Mouse (Mus musculus) midbrain, embryonic 15.5 days (tissue): ENCODE measurements at regions not wholly inside any gene's neighbourhood (a gene's known extent, or its start where the extent isn't known, plus 50 kb on each side); places are given as distances from the start of the nearest gene placed in this dataset.
A peak's percentile ranks its signal among the peaks of the same experiment; 100 is the strongest.
"Not testable (repeated sequence)": the region's sequence is repeated elsewhere in the genome, so short reads cannot be mapped to it uniquely, and the experiment has no call there.

Experiments used
- ATAC-seq: fragments of 200-750 bp; cut with Nextera tagmentation; replicated peaks from 2 replicates; pipeline ENCODE4 v1.8.0; 2017; ENCODE audit warnings: moderate TSS enrichment
- H3K27ac ChIP-seq: fragments of 300-500 bp; sonication (generic); 2 replicates; pipeline ENCODE4 v1.5.1; 2015; ENCODE audit warnings: mild to moderate bottlenecking, inconsistent platforms
- H3K27me3 ChIP-seq: fragments of 300-500 bp; sonication (generic); replicated peaks from 2 replicates; pipeline ENCODE4 v1.6.1; 2015; ENCODE audit warnings: inconsistent platforms
- H3K36me3 ChIP-seq: fragments of 300-500 bp; sonication (generic); replicated peaks from 2 replicates; pipeline ENCODE4 v1.6.1; 2015; ENCODE audit warnings: inconsistent platforms
- H3K4me1 ChIP-seq: fragments of 300-500 bp; sonication (generic); 2 replicates; pipeline ENCODE4 v1.6.1; 2015; ENCODE audit warnings: inconsistent platforms
- H3K4me2 ChIP-seq: fragments of 300-500 bp; sonication (generic); 2 replicates; pipeline ENCODE4 v1.6.1; 2015; ENCODE audit warnings: inconsistent platforms, mild to moderate bottlenecking, moderate library complexity
- H3K4me3 ChIP-seq: fragments of 300-500 bp; sonication (generic); 2 replicates; pipeline ENCODE4 v1.5.1; 2015; ENCODE audit warnings: mild to moderate bottlenecking, inconsistent platforms
- H3K9ac ChIP-seq: fragments of 300-500 bp; sonication (generic); 2 replicates; pipeline ENCODE4 v1.6.1; 2015; ENCODE audit warnings: mild to moderate bottlenecking, inconsistent platforms
- H3K9me3 ChIP-seq: fragments of 300-500 bp; sonication (generic); 2 replicates; pipeline ENCODE4 v1.6.1; 2016; ENCODE audit warnings: inconsistent platforms
- WGBS: fragments of 180-500 bp; shearing (Covaris S2); methylation state at CpG from one replicate; pipeline ENCODE4 v1.1.7; 2015; ENCODE audit warnings: mixed read lengths; 5-methylcytosine and 5-hydroxymethylcytosine counted together

DNA sequence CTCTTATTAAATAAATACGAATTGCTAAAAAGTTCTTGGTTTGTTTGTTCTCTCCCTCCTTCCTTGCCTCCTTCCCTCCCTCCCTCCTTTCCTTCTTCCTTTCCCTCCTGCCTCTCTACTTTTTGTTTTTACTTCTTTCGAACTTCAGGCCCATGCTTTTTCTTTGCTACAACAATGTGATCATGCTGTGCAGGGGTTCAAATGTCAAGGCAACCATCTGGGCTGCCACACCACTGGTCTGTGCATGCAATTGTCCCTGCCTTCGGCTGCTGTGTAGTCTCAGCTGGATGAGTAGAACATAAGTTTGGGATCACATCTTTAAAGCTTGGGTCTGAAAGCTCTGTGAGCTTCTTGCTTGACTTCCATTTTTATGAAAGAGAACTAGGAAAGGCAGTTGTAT is 189.1 kb upstream of the P2ry1 start:
- WGBS, result 30% methylated on average over 3 of the region's 3 CpGs

DNA sequence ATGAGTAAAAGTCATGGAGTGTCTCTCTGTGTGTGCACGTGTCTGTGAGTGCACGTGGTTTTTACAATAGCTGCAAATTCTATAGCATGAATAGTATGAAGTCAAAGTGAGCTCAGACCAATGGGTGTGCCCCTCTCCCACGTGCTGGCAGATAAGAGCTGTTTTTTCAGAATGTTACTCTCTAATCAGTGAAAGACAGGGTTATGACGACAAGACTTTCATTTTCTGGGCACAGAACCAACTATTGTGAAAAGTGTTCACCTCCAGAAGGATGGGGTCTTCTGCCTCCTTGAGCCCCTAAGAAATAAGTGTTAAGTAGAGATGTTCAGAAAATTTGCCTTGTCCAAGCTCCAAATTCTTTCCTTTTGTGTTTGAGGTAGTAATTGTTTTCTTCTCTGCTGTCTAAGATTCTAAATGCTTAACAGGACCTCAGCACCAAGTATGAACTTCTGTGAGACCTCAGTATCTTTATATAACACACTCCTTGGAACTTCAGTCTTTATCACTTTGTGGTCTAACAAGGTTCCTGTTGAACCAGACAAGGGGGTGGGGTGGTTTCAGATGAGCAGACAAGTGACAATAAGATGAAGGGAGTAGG is 182.8 kb upstream of the P2ry1 start:
- Histone ChIP-seq H3K9ac (no peak overlapping the region), H3K9me3 (no peaks in the 10 kb centered on the region), H3K4me3 (no peak overlapping the region), H3K36me3 (no peaks in the 10 kb centered on the region), H3K27ac (no peak overlapping the region), H3K4me1 (no peaks in the 10 kb centered on the region), H3K27me3 (no peaks in the 10 kb centered on the region), H3K4me2 (no peak overlapping the region)
- 68% methylated on average over 4 of the region's 4 CpGs for WGBS
- no peak for ATAC-seq

More for the DNA sequence above, 189.1 kb upstream of the P2ry1 start:
- no peaks in the 10 kb centered on the region for H3K36me3 ChIP-seq
- H3K9me3 ChIP-seq, result no peaks in the 10 kb centered on the region
- H3K4me3 ChIP-seq, result no peak overlapping the region
- no peak overlapping the region for H3K27ac ChIP-seq
- ATAC-seq, result no peak
- no peaks in the 10 kb centered on the region for H3K27me3 ChIP-seq
- no peak overlapping the region for H3K4me2 ChIP-seq
- H3K9ac ChIP-seq, result no peak overlapping the region
- H3K4me1 ChIP-seq, result no peaks in the 10 kb centered on the region

DNA sequence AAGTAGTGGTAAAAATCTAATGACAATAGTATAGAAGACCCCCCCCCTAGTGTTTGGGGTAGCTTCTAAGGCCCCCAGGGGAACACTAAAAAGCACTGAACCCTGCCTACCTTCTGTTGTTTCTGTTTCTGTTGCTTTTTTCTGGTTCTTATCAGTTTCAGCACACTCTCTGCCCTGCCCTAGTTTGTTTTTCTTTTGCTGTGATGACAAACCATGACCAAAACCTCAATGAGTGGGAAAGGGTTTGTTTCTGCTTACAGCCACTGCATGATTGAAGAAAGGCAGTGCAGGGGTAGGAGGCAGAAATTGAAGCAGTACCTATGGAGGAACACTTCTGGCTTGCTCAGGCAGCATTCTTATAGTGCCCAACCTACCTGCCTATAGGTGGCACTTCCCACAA is 181.1 kb upstream of the P2ry1 start:
- Histone ChIP-seq H3K4me1 (no peaks in the 10 kb centered on the region), H3K4me2 (no peak overlapping the region), H3K9ac (no peak overlapping the region), H3K9me3 (no peaks in the 10 kb centered on the region), H3K27me3 (no peaks in the 10 kb centered on the region), H3K4me3 (no peak overlapping the region), H3K36me3 (no peaks in the 10 kb centered on the region), H3K27ac (no peak overlapping the region)
- ATAC-seq, result no peak

DNA sequence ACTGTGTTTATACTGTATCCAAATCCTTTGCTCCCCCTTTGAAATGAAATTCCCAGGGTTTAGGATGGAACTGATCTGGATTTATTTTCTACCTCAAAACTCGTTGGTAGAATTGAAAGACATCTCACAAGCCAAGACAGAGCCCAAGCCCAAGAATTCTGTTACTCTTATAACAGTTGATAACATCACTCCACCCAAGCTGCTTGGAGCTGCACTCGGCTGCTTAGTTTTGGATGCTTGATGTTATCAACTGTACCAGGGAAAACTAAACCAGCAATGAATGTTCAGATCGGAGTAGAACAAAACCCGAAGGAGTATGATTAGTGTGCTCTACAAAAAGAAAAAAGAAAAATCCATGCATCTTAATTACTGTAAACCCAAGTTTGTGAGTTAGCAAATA is 175.8 kb upstream of the P2ry1 start:
- Histone ChIP-seq H3K27ac (no peak overlapping the region), H3K4me3 (no peak overlapping the region), H3K4me2 (no peak overlapping the region), H3K9me3 (no peaks in the 10 kb centered on the region), H3K36me3 (no peaks in the 10 kb centered on the region), H3K27me3 (no peaks in the 10 kb centered on the region), H3K9ac (no peak overlapping the region), H3K4me1 (no peaks in the 10 kb centered on the region)
- ATAC-seq, result no peak
- WGBS, result 82% methylated on average over 4 of the region's 4 CpGs

DNA sequence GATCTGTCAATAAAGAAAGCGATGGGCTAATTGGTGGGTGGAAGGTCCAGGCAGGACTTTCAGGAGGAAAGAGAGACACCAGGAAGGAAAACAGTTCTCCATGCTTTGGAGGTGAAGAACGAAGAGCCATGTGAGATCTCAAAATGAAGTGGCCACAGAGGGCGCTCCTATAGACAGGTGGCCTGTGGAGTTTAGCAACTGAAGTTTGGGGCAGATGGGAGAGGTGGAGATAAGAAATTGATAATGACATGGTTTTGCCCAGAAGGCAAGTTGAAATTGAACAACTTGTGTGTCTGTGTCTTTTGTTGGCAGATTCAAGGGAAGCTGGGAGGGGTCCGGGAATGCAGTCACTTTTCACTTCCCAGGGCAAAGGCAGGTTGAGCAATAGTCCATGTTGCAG is 170.2 kb upstream of the P2ry1 start:
- Histone ChIP-seq H3K9ac (no peak overlapping the region), H3K27ac (no peak overlapping the region), H3K4me1 (no peaks in the 10 kb centered on the region), H3K36me3 (no peaks in the 10 kb centered on the region), H3K4me2 (no peak overlapping the region), H3K9me3 (no peaks in the 10 kb centered on the region), H3K27me3 (no peaks in the 10 kb centered on the region), H3K4me3 (no peak overlapping the region)
- 94% methylated on average over 4 of the region's 4 CpGs for WGBS
- no peak for ATAC-seq

DNA sequence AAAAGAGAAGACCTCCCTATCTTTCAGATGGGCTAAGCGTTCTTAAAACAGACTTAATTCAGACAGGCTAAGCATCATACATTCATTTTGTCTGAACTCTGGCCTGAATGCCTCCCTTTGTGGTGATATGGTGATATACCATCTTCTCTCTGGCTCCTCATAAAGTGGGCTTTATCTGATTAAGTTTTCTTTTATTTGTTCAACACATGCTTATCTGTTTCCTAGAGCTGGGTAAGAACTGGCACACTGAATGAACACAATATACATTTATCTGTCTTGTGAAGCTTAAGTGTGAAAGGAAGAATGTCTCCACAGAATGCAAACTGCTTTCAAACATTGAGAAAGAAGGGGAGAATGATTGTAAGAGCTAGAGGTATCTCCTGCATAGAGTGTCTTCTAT is 160.7 kb upstream of the P2ry1 start:
- H3K4me2 ChIP-seq, result no peak overlapping the region
- H3K4me3 ChIP-seq, result no peak overlapping the region
- no peaks in the 10 kb centered on the region for H3K4me1 ChIP-seq
- H3K9me3 ChIP-seq, result no peaks in the 10 kb centered on the region
- WGBS, result 91% methylated on average over 1 of the region's 1 CpGs
- H3K9ac ChIP-seq, result no peak overlapping the region
- no peaks in the 10 kb centered on the region for H3K27me3 ChIP-seq
- no peak for ATAC-seq
- no peaks in the 10 kb centered on the region for H3K36me3 ChIP-seq
- H3K27ac ChIP-seq, result no peak overlapping the region

DNA sequence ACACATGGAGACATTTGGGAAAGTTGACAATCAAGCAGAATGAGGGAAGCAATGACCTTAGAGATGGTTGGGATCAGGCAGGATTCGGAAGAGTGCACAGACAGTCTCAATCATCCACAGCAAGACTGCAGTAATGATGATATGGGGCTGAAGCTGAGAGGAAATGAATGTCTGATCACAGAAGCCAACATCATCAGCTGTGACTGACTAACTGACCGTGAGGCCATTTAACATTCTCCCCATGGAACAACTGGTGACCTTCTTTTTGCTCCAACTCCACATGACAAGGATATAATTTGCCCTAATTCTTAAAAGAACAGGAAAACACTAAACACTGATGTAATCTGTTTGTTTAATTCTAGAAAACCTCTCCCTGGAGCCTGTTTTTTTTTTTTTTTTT is 157.3 kb upstream of the P2ry1 start:
- Histone ChIP-seq H3K9me3 (no peaks in the 10 kb centered on the region), H3K4me1 (no peaks in the 10 kb centered on the region), H3K36me3 (no peaks in the 10 kb centered on the region), H3K4me2 (no peak overlapping the region), H3K9ac (no peak overlapping the region), H3K27ac (no peak overlapping the region), H3K4me3 (no peak overlapping the region), H3K27me3 (no peaks in the 10 kb centered on the region)
- 79% methylated on average over 2 of the region's 2 CpGs for WGBS
- no peak for ATAC-seq

DNA sequence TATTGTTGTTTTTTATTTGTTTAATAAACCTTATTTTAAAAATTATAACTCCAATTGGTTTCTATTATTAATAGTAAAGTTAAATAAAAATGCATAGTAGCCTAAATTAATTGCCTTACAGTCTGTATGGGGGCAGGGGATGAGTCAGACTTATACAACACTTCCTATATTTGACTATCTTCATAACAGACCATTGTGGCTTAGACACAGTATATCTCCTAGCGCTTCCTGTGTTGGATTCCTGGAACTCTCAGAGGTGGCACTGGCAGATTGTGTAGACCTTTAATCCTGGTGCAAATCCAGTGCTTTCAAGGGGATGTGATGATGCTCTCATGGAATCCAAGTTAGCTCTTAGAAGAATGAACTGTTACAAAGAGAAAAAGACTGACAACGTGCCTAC is 154.2 kb upstream of the P2ry1 start:
- 88% methylated on average over 2 of the region's 2 CpGs for WGBS

DNA sequence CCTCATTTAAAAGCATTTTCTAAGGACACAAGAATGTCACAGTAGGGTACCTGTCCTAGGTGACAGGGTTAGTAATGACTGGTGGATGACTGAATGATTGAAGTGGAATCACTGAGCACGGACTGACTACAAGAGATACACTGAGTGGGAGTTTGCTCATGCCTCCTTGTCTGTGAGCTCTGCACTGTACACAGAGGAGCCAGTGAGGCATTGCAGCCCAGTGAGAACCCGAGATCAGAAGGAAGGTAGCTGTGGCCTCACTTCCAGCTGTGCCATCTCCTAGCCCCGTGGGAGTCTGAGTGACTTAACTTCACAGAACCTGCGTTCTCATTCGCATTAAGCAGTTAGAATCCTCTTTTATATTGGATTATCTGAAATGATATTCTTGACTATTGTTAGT is 148.8 kb upstream of the P2ry1 start:
- Histone ChIP-seq H3K27ac (no peak overlapping the region), H3K4me2 (no peak overlapping the region), H3K36me3 (no peaks in the 10 kb centered on the region), H3K9ac (no peak overlapping the region), H3K4me3 (no peak overlapping the region), H3K9me3 (no peaks in the 10 kb centered on the region), H3K27me3 (no peaks in the 10 kb centered on the region), H3K4me1 (no peaks in the 10 kb centered on the region)
- ATAC-seq, result no peak
- 41% methylated on average over 5 of the region's 5 CpGs for WGBS

More for the DNA sequence above, 154.2 kb upstream of the P2ry1 start:
- no peaks in the 10 kb centered on the region for H3K9me3 ChIP-seq
- no peaks in the 10 kb centered on the region for H3K4me1 ChIP-seq
- ATAC-seq, result no peak
- no peaks in the 10 kb centered on the region for H3K36me3 ChIP-seq
- H3K4me2 ChIP-seq, result no peak overlapping the region
- no peak overlapping the region for H3K4me3 ChIP-seq
- H3K27ac ChIP-seq, result no peak overlapping the region
- no peak overlapping the region for H3K9ac ChIP-seq
- H3K27me3 ChIP-seq, result no peaks in the 10 kb centered on the region

DNA sequence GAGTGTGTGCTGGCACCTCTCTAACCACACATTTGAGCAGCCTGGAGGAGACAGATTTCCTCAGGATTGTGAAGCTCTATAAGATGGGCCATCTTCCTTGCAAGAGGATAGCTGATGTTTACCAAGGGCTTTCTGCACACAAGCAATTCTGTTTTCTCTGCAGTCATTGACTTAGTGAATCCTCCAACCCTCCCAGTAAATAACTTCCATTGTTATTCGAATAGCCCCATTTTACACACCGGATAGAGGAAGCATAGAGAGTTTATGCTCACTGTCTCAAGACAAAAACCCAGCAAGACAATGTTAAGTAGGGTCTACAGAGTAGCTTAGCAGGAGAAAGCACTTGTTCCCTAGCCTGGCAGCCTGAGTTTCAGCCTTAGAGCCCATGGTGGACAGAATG is 146.9 kb upstream of the P2ry1 start:
- 50% methylated on average over 2 of the region's 2 CpGs for WGBS
- Histone ChIP-seq H3K36me3 (no peaks in the 10 kb centered on the region), H3K27ac (no peak overlapping the region), H3K4me1 (no peaks in the 10 kb centered on the region), H3K27me3 (no peaks in the 10 kb centered on the region), H3K4me3 (no peak overlapping the region), H3K9ac (no peak overlapping the region), H3K9me3 (no peaks in the 10 kb centered on the region), H3K4me2 (no peak overlapping the region)
- ATAC-seq, result 0 out of 2 replicates have a peak, but pooled peaks have one; percentile 45

DNA sequence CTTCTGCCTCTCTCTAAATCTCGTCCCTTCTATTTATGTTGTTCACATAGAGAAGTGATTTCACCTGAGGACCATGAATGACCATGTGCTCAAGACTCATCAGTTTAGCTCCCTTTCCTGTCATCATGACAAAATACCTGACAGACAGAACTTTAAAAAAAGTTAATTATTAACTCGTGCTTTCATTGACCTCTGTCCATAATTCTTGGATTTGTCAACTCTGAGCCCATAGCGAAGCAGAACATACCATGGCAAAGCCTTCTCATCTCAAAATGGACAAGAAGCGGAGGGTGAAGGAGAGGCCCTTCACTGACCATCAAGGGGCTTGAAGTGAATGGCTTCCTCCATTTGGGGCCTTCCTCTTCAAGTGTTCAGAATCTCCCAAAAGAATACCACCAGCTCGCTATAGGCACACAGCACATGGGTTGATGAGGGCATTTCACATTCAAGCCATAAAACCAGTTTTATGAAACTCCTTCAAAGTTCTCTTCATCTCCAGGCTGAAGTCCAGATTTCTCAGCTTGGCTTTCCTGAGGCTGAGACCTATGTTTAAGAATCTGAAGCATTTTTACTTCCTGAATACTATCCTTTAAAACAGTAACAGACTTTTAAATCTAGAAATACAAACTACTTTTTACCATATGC is 144.0 kb upstream of the P2ry1 start:
- no peaks in the 10 kb centered on the region for H3K27me3 ChIP-seq
- ATAC-seq, result no peak
- no peak overlapping the region for H3K4me2 ChIP-seq
- H3K9me3 ChIP-seq, result no peaks in the 10 kb centered on the region
- no peak overlapping the region for H3K27ac ChIP-seq
- H3K4me3 ChIP-seq, result no peak overlapping the region
- H3K4me1 ChIP-seq, result no peaks in the 10 kb centered on the region
- H3K9ac ChIP-seq, result no peak overlapping the region
- no peaks in the 10 kb centered on the region for H3K36me3 ChIP-seq
- 84% methylated on average over 5 of the region's 5 CpGs for WGBS

DNA sequence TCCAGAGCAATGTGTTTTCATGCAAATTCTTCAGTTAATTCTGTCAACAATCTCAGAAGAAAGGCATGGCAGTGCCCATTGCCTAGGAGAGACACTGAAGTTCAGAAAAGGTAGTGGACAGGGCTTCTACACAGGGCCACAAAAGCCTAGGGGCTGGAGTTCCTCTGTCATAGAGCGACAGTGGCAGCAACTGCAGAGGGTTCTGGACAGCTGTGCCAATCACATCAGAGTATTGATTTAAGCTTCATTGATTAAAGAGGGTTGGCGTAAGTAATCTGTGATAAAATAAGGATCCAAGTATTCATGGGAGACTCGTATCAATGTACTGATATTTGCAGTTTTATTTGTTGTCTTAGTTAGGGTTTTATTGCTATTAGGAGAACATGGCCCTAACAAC is 143.5 kb upstream of the P2ry1 start:
- no peak for ATAC-seq
- H3K27me3 ChIP-seq, result no peaks in the 10 kb centered on the region
- 90% methylated on average over 3 of the region's 3 CpGs for WGBS

DNA sequence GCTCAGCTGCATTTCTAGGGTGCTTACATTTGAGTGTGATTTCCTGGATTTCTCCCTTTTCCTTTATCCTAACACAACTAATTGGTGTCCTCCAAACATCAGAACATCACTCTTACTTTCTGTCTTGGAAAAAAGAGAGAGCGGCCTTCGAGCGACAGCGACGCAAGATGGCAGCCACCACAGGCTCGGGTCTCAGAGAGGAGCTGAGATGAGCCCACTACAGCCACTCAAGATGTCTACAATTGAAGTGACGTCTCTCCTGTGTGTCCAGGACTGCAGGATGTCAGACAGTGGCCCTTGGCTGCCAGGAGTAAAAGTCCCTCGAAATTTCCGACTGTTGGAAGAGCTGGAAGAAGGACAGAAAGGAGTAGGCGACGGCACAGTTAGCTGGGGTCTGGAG is 125.7 kb upstream of the P2ry1 start:
- H3K9me3 ChIP-seq, H3K4me3 ChIP-seq, H3K9ac ChIP-seq, H3K4me1 ChIP-seq, ATAC-seq, H3K27me3 ChIP-seq, H3K4me2 ChIP-seq, H3K27ac ChIP-seq, H3K36me3 ChIP-seq: not testable (repeated sequence)
- 92% methylated on average over 11 of the region's 11 CpGs for WGBS

More for the DNA sequence above, 143.5 kb upstream of the P2ry1 start:
- Histone ChIP-seq H3K4me2 (no peak overlapping the region), H3K9ac (no peak overlapping the region), H3K4me1 (no peaks in the 10 kb centered on the region), H3K27ac (no peak overlapping the region), H3K9me3 (no peaks in the 10 kb centered on the region), H3K36me3 (no peaks in the 10 kb centered on the region), H3K4me3 (no peak overlapping the region)
